Mouse (Mus musculus): Measurements from ENCODE around the gene Iyd. TPM values are rescaled to one million over a fixed set of nuclear protein-coding genes. Genes with fewer than 3 reads are reported as not detected.

The Iyd gene
- total RNA-seq, 2 experiments from 2014 or later = not detected

DNA sequence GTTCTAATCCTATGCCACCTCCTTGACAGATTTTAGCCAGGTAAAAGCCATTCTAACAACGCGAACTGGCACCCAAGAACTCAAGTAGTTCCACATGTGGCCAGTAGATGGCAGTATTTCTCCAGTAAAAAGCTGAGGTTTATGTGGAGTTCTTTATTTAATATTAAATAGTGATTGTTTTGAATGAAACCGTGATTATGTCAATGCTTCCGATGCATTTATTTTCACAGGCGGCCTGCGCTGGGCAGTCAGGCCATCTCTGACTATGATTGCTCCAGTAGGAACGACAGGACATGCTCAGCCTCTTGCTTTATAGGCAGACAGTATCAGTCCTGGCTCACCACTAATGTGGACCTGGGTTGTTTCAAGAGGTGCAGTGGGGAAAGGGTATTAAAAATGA lies 5.6 kb upstream of the Iyd start:
- DNase-seq = no peak
- intact Hi-C loops (cut with DNase I) = loop anchor here (1.0 kb wide), 1 partner anchor 410 kb away; no protein-coding TSS in a partner anchor

DNA sequence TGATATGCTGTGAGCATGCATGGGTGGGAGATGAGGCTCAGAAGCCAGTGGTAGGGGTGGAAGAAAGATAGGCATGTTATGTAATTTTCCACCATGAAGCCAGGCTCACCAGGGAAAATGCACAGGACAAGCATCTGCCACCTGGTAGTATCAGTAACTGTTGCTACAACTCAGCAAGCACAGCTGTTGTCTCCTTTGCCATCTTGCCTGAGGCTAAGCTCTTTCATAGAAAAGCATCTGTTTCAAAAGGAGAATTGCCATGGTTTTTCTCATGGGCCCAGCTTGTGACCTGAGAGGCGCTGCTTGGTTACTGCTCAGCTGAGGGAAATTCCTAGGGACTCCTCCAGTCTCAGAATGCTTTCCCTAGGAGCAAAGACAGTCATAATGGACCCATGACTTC lies 3.7 kb upstream of the Iyd start:
- intact Hi-C loops (cut with DNase I) = no loop called here
- no peak for DNase-seq

DNA sequence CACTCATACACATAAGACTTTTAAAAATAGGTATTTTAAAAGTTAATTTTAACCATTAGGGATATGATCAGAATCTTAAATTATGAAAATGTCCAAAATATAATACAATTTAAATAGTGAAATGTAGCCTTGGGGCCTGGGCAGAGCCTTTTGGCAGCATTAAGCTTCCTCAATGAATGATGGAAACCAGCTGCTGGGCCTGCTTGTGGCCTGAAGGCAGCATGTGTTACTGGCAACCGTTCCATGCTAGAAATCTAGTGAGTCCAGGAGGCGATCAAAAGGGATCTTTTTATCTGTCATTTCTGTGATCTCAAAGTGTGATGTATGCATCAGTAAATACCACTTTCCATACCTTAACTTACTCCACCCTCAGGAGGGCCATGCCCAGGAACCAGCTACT lies 9.3 kb downstream of the Iyd start:
- intact Hi-C loops (cut with DNase I) = no loop called here
- DNase-seq = no peak

DNA sequence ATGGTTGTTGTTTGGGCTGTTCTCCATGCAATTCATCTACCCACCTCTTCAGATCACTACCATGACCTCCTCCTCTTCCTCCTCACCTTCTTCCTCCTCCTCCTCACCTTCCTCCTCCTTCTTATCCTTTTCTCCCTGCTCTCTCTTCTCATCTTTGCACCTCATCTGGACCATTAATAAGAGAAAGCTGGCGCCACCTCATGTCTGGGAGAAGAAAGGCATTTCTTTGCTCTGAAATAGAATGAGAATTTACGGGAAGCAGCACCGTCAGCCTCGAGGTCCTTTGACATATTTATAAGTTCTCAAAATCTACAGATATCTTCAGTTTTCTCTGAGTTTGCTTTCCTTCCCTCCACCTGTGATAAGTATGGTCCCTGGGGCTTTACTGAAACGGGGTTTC lies 15.1 kb downstream of the Iyd start:
- no peak for DNase-seq
- intact Hi-C loops (cut with DNase I) = no loop called here

DNA sequence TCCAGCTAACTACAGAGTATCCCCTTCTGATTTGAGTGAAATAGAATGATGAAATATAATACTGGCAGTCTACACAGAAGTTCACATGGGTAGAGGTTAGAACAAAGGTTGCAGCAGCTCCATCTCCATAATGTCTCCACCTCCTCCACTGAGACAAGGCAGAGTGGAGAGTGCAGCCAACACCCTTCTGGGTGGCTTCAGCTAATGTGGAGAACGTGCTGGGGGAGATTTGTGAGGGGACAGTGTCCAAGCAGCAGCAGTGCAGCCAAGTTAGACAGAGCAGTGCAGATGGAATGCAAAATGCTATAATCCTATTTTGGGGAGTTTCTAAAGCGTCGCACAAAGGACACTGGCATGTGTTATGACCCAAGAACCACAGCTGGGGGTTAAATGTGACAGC lies 16.5 kb downstream of the Iyd start:
- intact Hi-C loops (cut with DNase I) = no loop called here
- DNase-seq = no peak

DNA sequence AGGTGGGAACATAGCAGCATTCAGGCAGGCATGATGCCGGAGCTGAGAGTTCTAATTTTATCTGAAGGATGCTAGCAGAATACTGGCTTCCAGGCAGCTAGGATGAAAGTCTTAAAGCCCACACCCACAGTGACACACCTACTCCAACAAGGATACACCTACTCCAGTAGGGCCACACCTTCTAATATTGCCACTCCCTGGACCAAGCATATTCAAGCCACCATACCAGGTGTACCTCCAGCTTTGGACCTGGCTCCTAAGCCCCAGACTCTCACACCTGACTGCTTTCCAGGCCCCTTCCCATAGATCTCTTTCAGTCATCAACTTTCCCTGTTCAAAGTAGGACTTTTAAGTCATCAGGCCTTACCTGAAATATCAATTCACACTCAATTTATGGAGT lies 19.1 kb downstream of the Iyd start:
- intact Hi-C loops (cut with DNase I) = no loop called here
- no peak for DNase-seq

DNA sequence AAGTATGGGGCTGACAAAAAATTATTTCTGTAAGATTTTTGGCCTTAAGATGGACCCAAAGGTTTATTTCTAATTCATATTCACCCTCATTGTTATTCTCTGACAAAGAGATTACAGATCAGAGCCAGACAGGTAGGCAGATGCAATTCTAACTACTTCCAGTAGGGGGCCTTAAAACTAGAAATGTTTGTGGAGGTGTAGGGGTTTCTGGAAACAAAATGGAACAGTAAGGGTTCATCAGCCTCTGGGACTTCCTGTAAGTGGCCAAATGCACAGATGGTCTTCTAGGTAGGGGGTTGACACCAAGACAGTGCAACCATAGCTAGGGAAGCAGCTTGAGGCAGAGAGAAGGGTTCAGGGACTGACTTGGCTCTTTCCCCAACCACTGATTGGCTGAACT lies 22.1 kb downstream of the Iyd start:
- no peak for DNase-seq
- intact Hi-C loops (cut with DNase I) = no loop called here

DNA sequence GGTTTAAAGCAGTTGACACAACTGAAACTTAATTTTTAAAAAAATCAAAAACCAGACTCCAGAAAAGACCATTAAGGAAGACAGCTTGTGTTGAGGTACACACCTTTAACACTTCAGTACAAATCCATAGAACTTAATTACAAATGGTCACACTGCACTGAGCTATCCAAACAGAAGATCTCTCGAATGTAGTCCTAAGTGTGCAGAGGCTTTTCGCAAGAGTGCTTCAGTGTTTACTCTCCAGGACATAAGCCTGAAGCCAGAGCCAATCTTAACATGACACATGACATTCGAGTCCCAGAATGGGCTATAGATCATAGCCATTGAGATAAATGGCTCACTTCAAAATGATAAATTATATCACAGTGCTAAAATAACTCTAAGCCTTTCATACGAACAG lies 25.1 kb downstream of the Iyd start:
- intact Hi-C loops (cut with DNase I) = no loop called here
- DNase-seq = no peak

DNA sequence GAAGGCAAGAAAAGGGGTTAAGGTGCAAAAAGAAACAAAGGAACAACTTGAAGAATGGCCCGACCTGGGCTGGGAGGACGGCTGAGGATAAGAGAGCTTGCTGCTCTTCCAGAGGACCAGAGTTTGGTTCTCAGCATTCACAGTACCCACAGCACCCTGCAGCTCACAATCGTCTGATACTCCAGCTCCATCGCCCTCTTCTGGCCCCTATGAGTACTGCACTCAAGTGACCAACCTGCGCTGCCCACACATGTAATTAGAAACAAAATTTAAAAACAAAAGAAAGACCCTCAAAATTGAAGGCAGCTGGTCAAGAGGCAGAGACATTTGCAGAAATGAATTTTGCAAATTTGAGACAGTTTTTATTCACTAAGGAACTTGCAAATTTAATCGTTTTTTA lies 27.8 kb downstream of the Iyd start:
- intact Hi-C loops (cut with DNase I) = no loop called here
- no peak for DNase-seq

DNA sequence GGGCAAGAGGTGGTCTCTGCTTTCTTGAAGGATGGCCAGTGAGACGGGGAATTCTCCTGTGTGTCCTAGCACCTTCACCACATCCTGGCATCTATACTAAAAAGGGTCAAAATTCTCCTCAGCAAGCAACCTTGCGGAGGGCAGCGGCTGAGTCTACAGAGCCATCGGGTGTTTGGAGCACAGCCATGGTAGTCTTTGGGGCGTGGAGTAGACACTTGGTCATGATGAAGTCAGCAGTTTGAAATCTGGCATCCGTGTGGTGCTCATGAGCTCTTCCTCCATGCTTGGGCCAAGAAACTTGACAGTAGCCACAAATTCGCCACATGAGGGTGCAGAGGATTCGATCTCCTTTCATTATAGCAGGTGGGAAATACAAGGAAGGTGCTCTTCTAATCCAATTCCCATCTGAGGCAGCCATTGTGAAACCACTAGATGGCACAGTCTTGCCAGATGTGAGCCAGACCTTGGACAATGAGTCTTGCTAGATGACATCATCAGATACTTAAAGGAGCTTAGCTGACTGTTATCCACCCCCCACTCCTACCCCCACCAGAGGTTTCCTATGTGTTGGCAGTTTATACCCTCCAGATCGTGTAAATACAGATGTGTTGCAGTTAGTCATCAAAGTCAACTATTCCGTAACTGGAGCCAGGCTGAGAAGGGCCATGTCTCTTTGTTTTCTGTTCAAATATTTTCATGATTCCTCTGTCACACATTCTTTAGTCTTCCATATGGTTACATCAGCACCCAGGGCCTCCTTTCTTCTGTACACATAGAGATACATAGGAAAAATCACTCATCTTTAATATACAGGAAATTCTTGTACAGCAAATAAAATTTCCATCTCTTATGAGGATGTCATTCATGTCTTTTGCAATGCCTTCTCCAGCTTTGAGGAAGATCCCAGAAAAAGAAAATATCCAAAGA lies 32.9 kb downstream of the Iyd start:
- DNase-seq = no peak
- intact Hi-C loops (cut with DNase I) = loop anchor here (2.0 to 5.0 kb wide), 2 partner anchors 169 to 372 kb away; partner anchors contain the start of gene Plekhg1

DNA sequence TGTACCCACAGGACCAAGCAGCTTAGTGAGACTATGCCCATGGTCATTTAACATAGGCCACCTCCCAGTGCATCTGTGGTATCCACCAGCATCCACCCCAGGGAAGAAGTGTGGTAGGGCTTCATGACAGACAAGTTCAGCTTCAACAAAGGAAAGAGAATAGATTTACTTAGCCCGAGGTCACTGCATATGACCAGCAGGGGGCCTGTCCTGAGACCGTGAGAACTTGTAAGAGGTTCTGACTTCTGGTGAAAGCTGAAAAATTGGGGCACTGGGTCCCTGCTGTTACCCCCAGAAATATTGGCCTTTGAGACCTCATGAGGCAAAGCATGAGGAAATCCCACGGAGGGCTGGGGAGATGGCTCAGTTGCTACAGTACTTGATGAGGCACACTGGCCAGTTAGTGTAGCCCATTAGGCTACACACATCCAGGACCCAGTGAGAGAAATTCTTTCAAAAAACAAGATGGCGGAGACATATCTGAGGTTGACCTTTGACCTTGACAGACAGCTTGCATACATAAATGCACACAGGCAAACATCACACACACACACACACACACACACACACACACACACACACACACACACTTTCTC lies 34.0 kb downstream of the Iyd start:
- intact Hi-C loops (cut with DNase I) = loop anchor here (2.0 to 5.0 kb wide), 2 partner anchors 168 to 371 kb away; partner anchors contain the start of gene Plekhg1
- DNase-seq = no peak

DNA sequence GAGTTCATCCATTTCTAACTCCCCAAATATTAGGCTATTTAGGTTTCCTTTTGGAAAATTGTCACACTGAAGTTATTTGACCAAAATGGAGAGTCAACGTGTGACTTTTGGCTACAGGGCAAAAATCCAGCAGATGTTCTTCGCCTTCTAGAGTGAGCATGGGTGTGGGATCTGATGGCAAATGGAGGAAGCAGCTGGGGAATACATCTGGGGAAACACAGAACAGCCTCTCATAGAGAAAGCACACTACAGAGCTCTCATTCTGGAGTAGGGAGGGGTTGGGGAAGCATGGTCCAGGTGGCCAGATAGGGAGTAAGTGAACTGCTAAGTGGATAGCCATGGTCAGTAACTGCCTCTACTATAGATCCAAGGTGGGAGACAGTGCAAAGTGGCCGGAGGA lies 50.6 kb downstream of the Iyd start:
- no peak for DNase-seq
- intact Hi-C loops (cut with DNase I) = no loop called here

DNA sequence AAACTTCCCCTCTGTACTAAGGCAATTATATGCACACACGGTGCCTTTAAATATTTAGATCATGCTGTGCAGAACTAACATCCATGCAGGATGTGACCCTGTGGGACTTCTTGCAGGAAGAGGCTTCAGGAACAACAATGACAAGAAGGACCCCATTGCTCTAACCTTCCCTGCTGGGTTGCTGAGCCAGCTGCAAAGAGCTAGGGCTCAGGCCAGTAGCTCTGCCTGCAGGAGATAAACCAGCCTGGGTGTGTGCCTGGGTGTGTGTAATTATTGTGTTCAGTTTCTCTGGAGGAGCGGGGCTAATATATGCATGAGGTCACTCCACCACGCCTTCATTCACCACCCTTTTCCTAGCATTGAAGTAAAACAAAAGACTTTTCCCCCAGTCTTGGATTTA lies 51.8 kb downstream of the Iyd start:
- DNase-seq = no peak
- intact Hi-C loops (cut with DNase I) = no loop called here

DNA sequence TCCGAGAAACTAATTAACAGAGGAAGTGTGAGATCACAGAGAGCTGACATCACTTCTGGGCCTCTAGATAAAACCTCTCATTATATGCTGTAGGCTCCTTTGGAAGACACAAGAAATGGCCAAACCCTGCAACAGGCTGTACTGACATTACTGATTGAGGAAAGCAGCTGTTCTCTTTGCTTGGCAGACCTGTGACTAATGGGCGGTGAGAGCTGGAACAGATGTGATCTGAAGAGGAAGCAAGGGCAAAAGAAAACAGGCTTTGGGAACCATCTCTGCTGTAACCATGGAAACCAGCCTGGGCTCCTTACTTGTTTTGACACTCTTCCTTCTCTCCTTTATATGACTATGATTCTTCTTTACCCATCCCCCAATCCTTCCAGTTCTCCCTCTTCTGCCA lies 56.7 kb downstream of the Iyd start:
- DNase-seq = no peak
- intact Hi-C loops (cut with DNase I) = no loop called here

DNA sequence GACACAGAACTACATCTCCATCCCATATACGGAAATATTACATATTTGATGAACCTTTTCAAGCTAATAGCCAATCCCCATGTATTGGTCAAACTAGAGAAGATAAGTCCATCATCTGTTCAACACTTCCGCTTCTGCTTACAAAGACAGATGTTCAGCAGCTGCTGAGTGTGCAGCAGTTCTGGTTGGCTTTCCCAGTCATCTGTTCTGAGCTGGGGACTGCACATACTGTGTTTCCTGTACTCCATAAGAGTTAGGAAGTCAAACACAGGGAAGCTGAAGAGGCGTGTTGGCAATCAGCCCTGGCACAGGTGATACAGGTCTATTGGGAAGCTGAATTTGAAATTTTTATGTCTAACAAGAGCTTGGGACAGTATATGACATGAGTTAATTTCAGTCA lies 57.7 kb downstream of the Iyd start:
- intact Hi-C loops (cut with DNase I) = no loop called here

More for the DNA sequence above, 57.7 kb downstream of the Iyd start:
- no peak for DNase-seq

Other genes starting within 250 kb of the Iyd start
- gene Ppp1r14c, start 174.2 kb upstream of the Iyd start, total RNA-seq (2021) = 10 to 100 TPM; 72.2 to 87.7 TPM
- gene Plekhg1, start 200.1 kb downstream of the Iyd start, total RNA-seq (2021) = 1 to 10 TPM; 2.2 to 4.4 TPM